Mouse (Mus musculus): ENCODE results near the gene Rit1. TPM values are rescaled to one million over a fixed set of nuclear protein-coding genes. Genes with fewer than 3 reads are reported as not detected.
A peak's percentile ranks its signal among the peaks of the same experiment; 100 is the strongest.

Gene Rit1
- total and polyA plus RNA-seq, 2 experiments from 2014 or later = 61.2 to 62.3 TPM

DNA sequence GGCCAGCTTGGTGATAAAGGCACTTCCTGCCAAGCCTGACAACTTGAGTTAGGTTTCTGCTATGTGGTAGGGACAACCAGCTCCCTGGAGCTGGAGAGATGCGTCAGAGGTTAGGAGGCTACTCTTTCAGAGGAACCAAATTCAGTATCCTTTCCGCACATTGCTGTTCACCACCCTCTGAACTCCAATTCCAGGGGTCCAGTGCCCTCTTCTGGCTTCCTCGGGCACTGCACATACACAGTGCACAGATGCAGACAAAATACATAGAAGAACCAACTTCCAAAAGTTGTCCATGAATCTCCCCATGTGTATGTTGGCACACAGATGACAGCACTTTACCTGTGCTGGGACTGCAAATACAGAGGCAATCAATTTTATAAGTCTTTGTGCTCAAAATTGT lies 22.0 kb downstream of the Rit1 start:
- no peak overlapping the region for H3K4me3 ChIP-seq (ENCODE audit: low read depth, low read length)
- H3K27me3 ChIP-seq (ENCODE audit: insufficient read depth, low read length) = no peaks in the 10 kb centered on the region
- H3K9me3 ChIP-seq (ENCODE audit: low read length) = no peaks in the 10 kb centered on the region
- DNase-seq (peak; percentile 63), ATAC-seq (peak; percentile 42; the same call in 1 of the 2 replicates)
- no peak overlapping the region for H3K4me2 ChIP-seq (ENCODE audit: low read depth)
- H3K27ac ChIP-seq (ENCODE audit: low read depth, low read length) = no peak overlapping the region
- H3K9ac ChIP-seq = no peak overlapping the region
- H3K36me3 ChIP-seq (ENCODE audit: insufficient read depth) = peaks cover 17% of the 10 kb centered on the region
- TF ChIP-seq CTCF (IDR thresholded peaks at IDR 0.05; ENCODE audit: low read depth) = peak; percentile 73
- WGBS = 56% methylated on average over 3 of the region's 3 CpGs
- H3K4me1 ChIP-seq (ENCODE audit: insufficient read depth) = no peaks in the 10 kb centered on the region

- Histone ChIP-seq H3K4me2 (ENCODE audit: low read depth) (no peak overlapping the region), H3K27me3 (ENCODE audit: insufficient read depth, low read length) (no peaks in the 10 kb centered on the region), H3K36me3 (ENCODE audit: insufficient read depth) (peaks cover 25% of the 10 kb centered on the region), H3K27ac (ENCODE audit: low read depth, low read length) (no peak overlapping the region), H3K4me3 (ENCODE audit: low read depth, low read length) (no peak overlapping the region), H3K9me3 (ENCODE audit: low read length) (no peaks in the 10 kb centered on the region), H3K9ac (no peak overlapping the region), H3K4me1 (ENCODE audit: insufficient read depth) (no peaks in the 10 kb centered on the region)
- DNase-seq = no peak
- TF ChIP-seq CTCF (IDR thresholded peaks at IDR 0.05; ENCODE audit: low read depth) = no peak; the same call in 1 of the 2 replicates
- WGBS = 95% methylated on average over 3 of the region's 3 CpGs
- ATAC-seq = no peak
These were observed 23.5 kb downstream of the Rit1 start for GRCm38 (mm10) chr3:88740147-88740546.

DNA sequence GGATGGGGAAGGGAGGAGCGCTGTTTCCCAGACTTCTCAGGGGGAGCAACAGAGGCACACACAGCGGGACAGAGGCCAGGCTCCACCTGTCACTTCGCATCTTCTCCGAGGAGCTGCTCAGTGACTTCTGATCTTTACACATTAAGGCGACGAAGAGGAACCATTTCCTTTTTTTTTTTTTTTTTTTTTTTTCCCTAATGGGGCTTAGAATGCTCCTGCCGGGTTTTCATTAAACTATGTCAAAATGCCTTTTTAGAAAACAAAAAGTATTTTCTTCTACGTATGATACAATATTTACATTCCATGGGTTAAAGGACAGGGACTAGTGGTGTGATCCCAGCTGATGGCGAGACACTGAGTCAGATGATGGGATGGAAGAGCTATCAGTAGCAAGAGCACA lies 28.9 kb downstream of the Rit1 start:
- Histone ChIP-seq H3K4me3 (ENCODE audit: low read depth, low read length) (no peak overlapping the region), H3K9me3 (ENCODE audit: low read length) (no peaks in the 10 kb centered on the region), H3K4me2 (ENCODE audit: low read depth) (no peak overlapping the region), H3K4me1 (ENCODE audit: insufficient read depth) (no peaks in the 10 kb centered on the region), H3K27ac (ENCODE audit: low read depth, low read length) (no peak overlapping the region), H3K27me3 (ENCODE audit: insufficient read depth, low read length) (no peaks in the 10 kb centered on the region), H3K36me3 (ENCODE audit: insufficient read depth) (peaks cover 56% of the 10 kb centered on the region), H3K9ac (no peak overlapping the region)
- 93% methylated on average over 9 of the region's 9 CpGs for WGBS
- no peak for ATAC-seq
- TF ChIP-seq CTCF (IDR thresholded peaks at IDR 0.05; ENCODE audit: low read depth) = no peak
- DNase-seq = no peak

GRCm38 (mm10) chr3:88746139-88746870 lies 29.7 kb downstream of the Rit1 start:
- Histone ChIP-seq H3K4me3 (ENCODE audit: low read depth, low read length) (no peak overlapping the region), H3K9me3 (ENCODE audit: low read length) (no peaks in the 10 kb centered on the region), H3K27me3 (ENCODE audit: insufficient read depth, low read length) (no peaks in the 10 kb centered on the region), H3K4me2 (ENCODE audit: low read depth) (no peak overlapping the region), H3K27ac (ENCODE audit: low read depth, low read length) (no peak overlapping the region), H3K4me1 (ENCODE audit: insufficient read depth) (no peaks in the 10 kb centered on the region), H3K36me3 (ENCODE audit: insufficient read depth) (peaks cover 62% of the 10 kb centered on the region), H3K9ac (no peak overlapping the region)
- no peak for TF ChIP-seq CTCF (IDR thresholded peaks at IDR 0.05; ENCODE audit: low read depth)
- WGBS = 88% methylated on average over 14 of the region's 15 CpGs
- no peak for ATAC-seq
- DNase-seq = no peak

DNA sequence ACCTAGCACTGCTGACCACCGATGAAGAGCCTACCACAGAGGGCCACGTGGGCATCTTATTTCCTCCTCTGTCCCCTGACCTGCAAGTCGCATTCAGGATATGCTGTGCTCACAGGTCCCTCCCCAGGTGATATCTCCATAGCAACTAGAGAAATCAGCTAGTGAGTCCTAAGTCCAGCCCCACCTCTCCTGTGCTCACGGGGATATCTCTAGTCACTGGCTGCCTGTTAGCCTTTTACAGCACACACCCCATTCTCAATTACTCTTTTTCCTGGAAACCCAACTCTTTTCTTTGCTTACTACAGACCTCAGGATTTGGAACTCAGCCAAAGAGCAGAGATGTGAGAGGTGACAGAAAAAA lies 30.2 kb downstream of the Rit1 start:
- no peak for TF ChIP-seq CTCF (IDR thresholded peaks at IDR 0.05; ENCODE audit: low read depth)
- Histone ChIP-seq H3K9me3 (ENCODE audit: low read length) (no peaks in the 10 kb centered on the region), H3K4me2 (ENCODE audit: low read depth) (no peak overlapping the region), H3K27ac (ENCODE audit: low read depth, low read length) (no peak overlapping the region), H3K36me3 (ENCODE audit: insufficient read depth) (peaks cover 64% of the 10 kb centered on the region), H3K4me3 (ENCODE audit: low read depth, low read length) (no peak overlapping the region), H3K4me1 (ENCODE audit: insufficient read depth) (no peaks in the 10 kb centered on the region), H3K27me3 (ENCODE audit: insufficient read depth, low read length) (no peaks in the 10 kb centered on the region), H3K9ac (no peak overlapping the region)
- WGBS = 82% methylated on average over 4 of the region's 4 CpGs
- DNase-seq (no peak), ATAC-seq (no peak)

DNA sequence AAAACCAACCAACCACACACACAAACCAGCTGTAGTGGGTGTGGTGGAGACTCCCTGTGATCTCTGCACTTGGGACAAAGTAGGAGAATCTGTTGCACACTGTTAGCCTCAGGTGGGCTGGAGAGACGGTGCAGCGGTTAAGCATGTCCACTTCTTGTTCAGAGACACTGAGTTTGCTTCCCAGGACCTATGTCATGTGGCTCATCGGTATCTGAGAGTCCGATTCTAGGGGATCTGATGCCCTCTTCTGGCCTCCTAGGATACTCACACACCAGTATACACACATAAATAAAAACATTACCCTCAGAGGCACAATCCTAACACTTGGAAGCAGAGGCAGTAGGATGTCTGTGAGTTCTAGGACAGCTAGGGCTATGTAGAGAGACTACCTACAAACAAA lies 37.6 kb downstream of the Rit1 start:
- DNase-seq = no peak
- Histone ChIP-seq H3K9ac (no peak overlapping the region), H3K27ac (ENCODE audit: low read depth, low read length) (no peak overlapping the region), H3K9me3 (ENCODE audit: low read length) (no peaks in the 10 kb centered on the region), H3K27me3 (ENCODE audit: insufficient read depth, low read length) (no peaks in the 10 kb centered on the region), H3K36me3 (ENCODE audit: insufficient read depth) (peaks cover 64% of the 10 kb centered on the region), H3K4me3 (ENCODE audit: low read depth, low read length) (no peak overlapping the region), H3K4me2 (ENCODE audit: low read depth) (no peak overlapping the region), H3K4me1 (ENCODE audit: insufficient read depth) (peaks cover 13% of the 10 kb centered on the region)
- whole genome bisulfite sequencing = 75% methylated on average over 4 of the region's 4 CpGs
- TF ChIP-seq CTCF (IDR thresholded peaks at IDR 0.05; ENCODE audit: low read depth) = peak; percentile 36
- no peak for ATAC-seq

DNA sequence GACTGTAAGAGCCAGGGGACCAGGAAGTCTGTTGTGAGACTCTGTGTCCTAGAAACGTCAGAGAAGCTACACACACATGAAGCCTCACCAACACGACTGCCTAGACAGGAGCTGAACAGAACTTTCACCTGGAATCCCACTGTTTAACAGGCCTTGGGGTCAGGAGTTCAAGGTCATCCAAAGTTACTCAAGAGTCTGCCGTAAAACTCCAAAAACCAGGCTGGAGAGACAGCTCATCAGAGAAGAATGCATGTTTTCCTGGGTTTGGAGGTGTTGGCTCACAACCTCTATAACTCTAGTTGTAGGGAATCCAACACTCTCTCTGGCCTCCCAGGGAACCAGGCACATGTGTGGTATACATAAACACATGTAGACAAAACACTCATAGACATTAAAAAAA lies 38.9 kb downstream of the Rit1 start:
- Histone ChIP-seq H3K9ac (no peak overlapping the region), H3K27ac (ENCODE audit: low read depth, low read length) (0 out of 2 replicates have a peak overlapping the region, but pooled peaks have one; percentile 48), H3K4me3 (ENCODE audit: low read depth, low read length) (no peak overlapping the region), H3K9me3 (ENCODE audit: low read length) (no peaks in the 10 kb centered on the region), H3K27me3 (ENCODE audit: insufficient read depth, low read length) (no peaks in the 10 kb centered on the region), H3K4me2 (ENCODE audit: low read depth) (no peak overlapping the region), H3K36me3 (ENCODE audit: insufficient read depth) (peaks cover 70% of the 10 kb centered on the region), H3K4me1 (ENCODE audit: insufficient read depth) (peaks cover 13% of the 10 kb centered on the region)
- no peak for ATAC-seq
- no peak for TF ChIP-seq CTCF (IDR thresholded peaks at IDR 0.05; ENCODE audit: low read depth)
- 68% methylated on average over 3 of the region's 3 CpGs for WGBS
- no peak for DNase-seq
